Mouse (Mus musculus) MEL (cell line): ENCODE data around the gene Gpatch11. TPM values are rescaled to one million over a fixed set of nuclear protein-coding genes. Genes with fewer than 3 reads are reported as not detected.
A peak's percentile ranks its signal among the peaks of the same experiment; 100 is the strongest.

Source experiments
- DNase-seq: peaks from one replicate; pipeline ENCODE4 v3.0.0; 2011; ENCODE audit warnings: low read depth, low spot score
- H3K27ac ChIP-seq: 2 replicates; pipeline ENCODE4 v1.5.1; 2012; ENCODE audit warnings: low read depth, mild to moderate bottlenecking, control low read depth, low read length, moderate library complexity; ENCODE audit not compliant: control insufficient read depth
- H3K27me3 ChIP-seq, 2 experiments: fragments of 150-350 bp in 1 of 2; sonication (generic) in 1 of 2; 2 replicates each; pipeline ENCODE4 v1.6.1; 2012; ENCODE audit warnings: low read length in 2 of 2, mild to moderate bottlenecking in 2 of 2, improper control_type of control experiment in 1 of 2, moderate library complexity in 1 of 2; ENCODE audit not compliant: insufficient read depth in 2 of 2, control insufficient read depth in 1 of 2
- H3K36me3 ChIP-seq, 2 experiments: 2 replicates each; pipeline ENCODE4 v1.6.1; 2012 to 2014; ENCODE audit warnings: low read length in 2 of 2, improper control_type of control experiment in 1 of 2, inconsistent platforms in 1 of 2, mild to moderate bottlenecking in 1 of 2; ENCODE audit not compliant: insufficient read depth in 2 of 2, control insufficient read depth in 1 of 2
- H3K4me1 ChIP-seq, 2 experiments: fragments of 150-350 bp in 1 of 2; sonication (generic) in 1 of 2; 2 replicates each; pipeline ENCODE4 v1.6.1; 2012; ENCODE audit warnings: low read length in 2 of 2, improper control_type of control experiment in 1 of 2, mild to moderate bottlenecking in 1 of 2; ENCODE audit not compliant: insufficient read depth in 2 of 2, control insufficient read depth in 1 of 2
- H3K4me3 ChIP-seq, 2 experiments: fragments of 150-350 bp in 1 of 2; sonication (generic) in 1 of 2; 2 replicates each; pipeline ENCODE4 v1.5.1; 2012; ENCODE audit warnings: low read depth in 2 of 2, low read length in 2 of 2, mild to moderate bottlenecking in 2 of 2, moderate library complexity in 2 of 2, control low read depth in 1 of 2, improper control_type of control experiment in 1 of 2; ENCODE audit not compliant: control insufficient read depth in 1 of 2, insufficient read depth in 1 of 2
- H3K79me2 ChIP-seq: 2 replicates; pipeline ENCODE4 v1.6.1; 2012; ENCODE audit warnings: mild to moderate bottlenecking, low read length, moderate library complexity; ENCODE audit not compliant: control insufficient read depth, poor library complexity, insufficient read depth
- H3K9ac ChIP-seq: 2 replicates; pipeline ENCODE4 v1.6.1; 2012; ENCODE audit warnings: low read depth, mild to moderate bottlenecking, control low read depth, low read length, moderate library complexity; ENCODE audit not compliant: control insufficient read depth, poor library complexity, severe bottlenecking
- H3K9me3 ChIP-seq: fragments of 150-350 bp; sonication (generic); replicated peaks from 2 replicates; pipeline ENCODE4 v1.6.1; 2012; ENCODE audit warnings: mild to moderate bottlenecking, low read length, improper control_type of control experiment, moderate library complexity; ENCODE audit not compliant: insufficient read depth
- BHLHE40 ChIP-seq: IDR thresholded peaks from 2 replicates; pipeline ENCODE4 v1.6.1; 2012; ENCODE audit warnings: low read depth, mild to moderate bottlenecking, inconsistent platforms, low read length, improper control_type of control experiment, borderline replicate concordance
- CHD1 ChIP-seq: IDR thresholded peaks from 2 replicates; pipeline ENCODE4 v1.6.1; 2012; ENCODE audit warnings: low read depth, mild to moderate bottlenecking, inconsistent platforms, low read length, improper control_type of control experiment
- CTCF ChIP-seq, 3 experiments: IDR thresholded peaks in 2 of 3; conservative IDR thresholded peaks in 1 of 3; 2 replicates each; pipeline ENCODE4 v1.5.1; 2011 to 2012; ENCODE audit warnings: low read length in 3 of 3, low read depth in 2 of 3, mild to moderate bottlenecking in 2 of 3, improper control_type of control experiment in 1 of 3, inconsistent platforms in 1 of 3, mixed read lengths in 1 of 3, moderate library complexity in 1 of 3; ENCODE audit not compliant: control insufficient read depth in 1 of 3, insufficient read depth in 1 of 3, poor library complexity in 1 of 3, severe bottlenecking in 1 of 3
- GATA1 ChIP-seq: IDR thresholded peaks from 2 replicates; pipeline ENCODE4 v1.6.1; 2011; ENCODE audit warnings: low read depth, low read length, improper control_type of control experiment
- MAFK ChIP-seq: IDR thresholded peaks from 2 replicates; pipeline ENCODE4 v1.6.1; 2011; ENCODE audit warnings: low read depth, mild to moderate bottlenecking, low read length, improper control_type of control experiment, borderline replicate concordance
- MAZ ChIP-seq: IDR thresholded peaks from 2 replicates; pipeline ENCODE4 v1.6.1; 2012; ENCODE audit warnings: low read depth, mild to moderate bottlenecking, inconsistent platforms, low read length, improper control_type of control experiment
- MEF2A ChIP-seq: IDR thresholded peaks from 2 replicates; pipeline ENCODE4 v1.6.1; 2014; ENCODE audit warnings: low read depth, mild to moderate bottlenecking, inconsistent platforms, low read length, improper control_type of control experiment; ENCODE audit not compliant: poor library complexity, insufficient replicate concordance, severe bottlenecking; ENCODE audit errors: extremely low read depth
- MYC ChIP-seq: IDR thresholded peaks from 2 replicates; pipeline ENCODE4 v1.6.1; 2011; ENCODE audit warnings: low read depth, mild to moderate bottlenecking, low read length, improper control_type of control experiment, moderate library complexity
- POLR2A ChIP-seq, 2 experiments: IDR thresholded peaks; 2 replicates each; pipeline ENCODE4 v1.6.1; 2011 to 2012; ENCODE audit warnings: low read length in 2 of 2, mild to moderate bottlenecking in 2 of 2, control low read depth in 1 of 2, improper control_type of control experiment in 1 of 2, low read depth in 1 of 2, moderate library complexity in 1 of 2; ENCODE audit not compliant: control insufficient read depth in 1 of 2, insufficient read depth in 1 of 2, poor library complexity in 1 of 2
- RAD21 ChIP-seq: IDR thresholded peaks from 2 replicates; pipeline ENCODE4 v1.6.1; 2011; ENCODE audit warnings: mild to moderate bottlenecking, low read depth, low read length, improper control_type of control experiment
- SMC3 ChIP-seq: IDR thresholded peaks from 2 replicates; pipeline ENCODE4 v1.6.1; 2011; ENCODE audit warnings: low read depth, low read length, improper control_type of control experiment
- USF2 ChIP-seq, 2 experiments: IDR thresholded peaks; 2 replicates each; pipeline ENCODE4 v1.6.1; 2011 to 2012; ENCODE audit warnings: improper control_type of control experiment in 2 of 2, low read length in 2 of 2, borderline replicate concordance in 1 of 2, inconsistent platforms in 1 of 2, low read depth in 1 of 2, mild to moderate bottlenecking in 1 of 2; ENCODE audit not compliant: insufficient read depth in 1 of 2
- ZC3H11A ChIP-seq: IDR thresholded peaks from 2 replicates; pipeline ENCODE4 v1.6.1; 2012; ENCODE audit warnings: low read depth, mild to moderate bottlenecking, inconsistent platforms, low read length, improper control_type of control experiment
- ZNF384 ChIP-seq: IDR thresholded peaks from 2 replicates; pipeline ENCODE4 v1.6.1; 2012; ENCODE audit warnings: low read depth, mild to moderate bottlenecking, inconsistent platforms, low read length, improper control_type of control experiment
- polyA plus RNA-seq, 2 experiments: library from polyadenylated mRNA; stranded (reverse) in 1 of 2; unstranded in 1 of 2; fragments of >175 nt in 1 of 2; fragments of >200 nt in 1 of 2; gene quantifications; 2 replicates each; pipeline versions ENCODE4 v1.2.1 to v1.2.4; 2012; ENCODE audit warnings: low replicate concordance in 2 of 2, low read depth in 1 of 2; ENCODE audit not compliant: insufficient read length in 2 of 2, insufficient read depth in 1 of 2, missing spikeins in 1 of 2
- total RNA-seq: library from RNA; depleted of rRNA; stranded (reverse); fragments of 300-350 nt; gene quantifications from 2 replicates; pipeline ENCODE4 v1.2.3, GENCODE M21; 2012

The Gpatch11 gene
- total and polyA plus RNA-seq, 3 experiments = 10.3 to 12.4 TPM; not detected in 1

- TF ChIP-seq BHLHE40 = no peak
- no peak for TF ChIP-seq MAZ
- TF ChIP-seq GATA1 = no peak
Measured at GRCm38 (mm10) chr17:78809019-78809418, 26.3 kb upstream of the Gpatch11 start (continued).

- TF ChIP-seq POLR2A (IDR thresholded peaks at IDR 0.05; ENCODE audit: control insufficient read depth in 1 of 2, insufficient read depth in 1 of 2, low read depth in 1 of 2, low read length in 2 of 2, poor library complexity in 1 of 2) = no peak
- no peak for TF ChIP-seq SMC3
- peak; percentile 88 for TF ChIP-seq MAFK
- no peak for TF ChIP-seq MYC
- H3K27me3 ChIP-seq = no peaks in the 10 kb centered on the region
- H3K36me3 ChIP-seq = no peaks in the 10 kb centered on the region; a peak in 2 of 4 replicates
- no peak overlapping the region for H3K27ac ChIP-seq
- no peak for DNase-seq
- H3K9ac ChIP-seq = no peak overlapping the region
- H3K4me1 ChIP-seq = no peaks in the 10 kb centered on the region
- no peaks in the 10 kb centered on the region for H3K9me3 ChIP-seq
- H3K79me2 ChIP-seq = no peaks in the 10 kb centered on the region
- no peak overlapping the region for H3K4me3 ChIP-seq
Measured at GRCm38 (mm10) chr17:78809582-78809981, 25.8 kb upstream of the Gpatch11 start.

GRCm38 (mm10) chr17:78824346-78824745, 11.0 kb upstream of the Gpatch11 start:
- H3K9ac ChIP-seq = no peak overlapping the region
- H3K36me3 ChIP-seq = peaks cover 0 to 2% of the 10 kb centered on the region in 2 experiments; a peak in 2 of 4 replicates
- H3K27ac ChIP-seq = no peak overlapping the region

GRCm38 (mm10) chr17:78836056-78836455, 689 bp downstream of the Gpatch11 start:
- TF ChIP-seq MAFK = no peak
- peak; percentile 19 for TF ChIP-seq RAD21
- TF ChIP-seq SMC3 = 0 out of 2 replicates have a peak, but pooled peaks have one; percentile 4
- TF ChIP-seq CTCF (IDR thresholded peaks at IDR 0.05 in 2 of 3, conservative IDR thresholded peaks at IDR 0.05 in 1 of 3; ENCODE audit: control insufficient read depth in 1 of 3, insufficient read depth in 1 of 3, low read depth in 2 of 3, low read length in 3 of 3, poor library complexity in 1 of 3, severe bottlenecking in 1 of 3) = peak in 1 of 3 experiments; percentile 15; a peak in 2 of 6 replicates
- peak; percentile 81 for TF ChIP-seq ZNF384
- TF ChIP-seq MEF2A = no peak
- 0 out of 2 replicates have a peak, but pooled peaks have one; percentile 61 for TF ChIP-seq CHD1
- TF ChIP-seq, all 39 proteins: peak for 5

More at GRCm38 (mm10) chr17:78824346-78824745, 11.0 kb upstream of the Gpatch11 start:
- no peaks in the 10 kb centered on the region for H3K27me3 ChIP-seq
- no peak for DNase-seq
- TF ChIP-seq USF2 (IDR thresholded peaks at IDR 0.05; ENCODE audit: borderline replicate concordance in 1 of 2, insufficient read depth in 1 of 2, low read depth in 1 of 2, low read length in 2 of 2) = no peak
- TF ChIP-seq ZC3H11A = no peak
- H3K9me3 ChIP-seq = no peaks in the 10 kb centered on the region
- no peaks in the 10 kb centered on the region for H3K4me1 ChIP-seq
- no peaks in the 10 kb centered on the region for H3K79me2 ChIP-seq
- no peak overlapping the region for H3K4me3 ChIP-seq

More at GRCm38 (mm10) chr17:78836056-78836455, 689 bp downstream of the Gpatch11 start:
- DNase-seq = peak; percentile 50
- Histone ChIP-seq H3K79me2 (peaks cover 4% of the 10 kb centered on the region; the same call in 1 of the 2 replicates), H3K36me3 (peaks cover 0 to 10% of the 10 kb centered on the region in 2 experiments; a peak in 2 of 4 replicates), H3K27ac (peak overlapping the region; percentile 32; the same call in 1 of the 2 replicates), H3K9me3 (no peaks in the 10 kb centered on the region), H3K4me3 (peak overlapping the region; percentile 60 to 90), H3K4me1 (peaks cover 0 to 9% of the 10 kb centered on the region in 2 experiments; a peak in 2 of 4 replicates), H3K9ac (peak overlapping the region; percentile 59), H3K27me3 (no peaks in the 10 kb centered on the region)
